Mouse (Mus musculus): ENCODE results near the gene Amy2a5.
"Not testable (repeated sequence)": the region's sequence is repeated elsewhere in the genome, so short reads cannot be mapped to it uniquely, and the experiment has no call there.

The Amy2a5 gene

GRCm38 (mm10) chr3:113258737-113259136, at the start of gene Amy2a5:
Gene Amy2a5 (minus strand): TSS chr3:113258837.
- not testable (repeated sequence) for DNase-seq

- not testable (repeated sequence) for DNase-seq
Measured at GRCm38 (mm10) chr3:113291349-113291748, 32.7 kb upstream of the Amy2a5 start, which contains the start of gene Amy2a4. Gene Amy2a4 (minus strand): TSS chr3:113291449.

- not testable (repeated sequence) for DNase-seq
Measured at GRCm38 (mm10) chr3:113280285-113280684, 21.6 kb upstream of the Amy2a5 start.

- not testable (repeated sequence) for DNase-seq
Measured at GRCm38 (mm10) chr3:113279586-113279985, 20.9 kb upstream of the Amy2a5 start.

- DNase-seq = no peak
Measured at GRCm38 (mm10) chr3:113227115-113227514, 31.5 kb downstream of the Amy2a5 start.

Measured in cerebellum, adult 11-12 months (tissue).